9 mouse cellular contexts compared by ENCODE assay signal in the genomic region with DNA sequence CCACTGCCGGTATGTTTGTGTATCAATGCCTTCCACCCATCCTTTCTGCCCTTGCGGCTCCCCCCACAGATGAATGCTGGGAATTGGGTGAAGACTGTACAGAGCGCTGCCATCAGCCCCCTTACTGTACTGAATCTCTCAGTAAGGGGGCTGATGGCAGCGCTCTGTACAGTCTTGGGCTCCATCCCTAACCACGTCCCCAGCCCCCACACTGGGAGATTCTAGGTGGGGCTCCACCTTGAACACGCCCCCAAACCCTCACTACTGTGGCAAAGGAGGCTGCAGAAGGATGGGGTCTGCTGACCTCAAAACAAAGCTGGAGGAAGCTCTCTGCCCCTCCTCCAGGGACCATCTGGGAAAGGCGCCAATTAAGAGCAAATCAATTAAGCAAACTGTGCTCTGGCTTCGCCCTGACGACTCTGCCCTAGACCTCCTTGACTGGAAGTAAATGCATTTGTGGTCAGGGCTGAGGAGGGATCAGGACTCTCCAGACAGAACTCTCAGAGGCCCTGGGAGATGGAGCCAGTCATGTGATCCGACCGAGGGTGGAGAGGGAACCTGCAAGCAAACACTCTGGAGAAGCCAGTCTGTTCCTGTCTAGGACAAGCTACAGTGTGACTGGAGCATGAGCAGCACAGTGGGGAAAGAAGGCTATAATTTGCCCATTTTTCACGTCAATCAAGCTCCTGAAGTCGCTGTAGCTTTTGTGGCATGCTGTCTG. TPM values are rescaled to one million over a fixed set of nuclear protein-coding genes. Genes with fewer than 3 reads are reported as not detected.
DNase-seq lines count a peak whose midpoint lies in the region; ATAC-seq and TF ChIP-seq lines count a peak whose summit lies in the region.
"Had no signal": no experiment of that assay in that cellular context is flagged by ENCODE, and none has a peak within 500 bp of the region (broad histone marks: within the 10 kb centered on the region; RNA-seq: fewer than 3 reads in every experiment).

No protein-coding gene starts in this region.

- TF ChIP-seq CTCF in ES-Bruce4 (IDR thresholded peaks at IDR 0.05; ENCODE audit: low read depth, low read length), result no peak

- no peak for TF ChIP-seq POLR2A in ES-Bruce4 (IDR thresholded peaks at IDR 0.05; ENCODE audit: insufficient read depth, low read length)

- TF ChIP-seq EP300 in ES-Bruce4 (IDR thresholded peaks at IDR 0.05; ENCODE audit: insufficient read depth, low read depth, low read length), result no peak

- whole genome bisulfite sequencing in forebrain, embryonic 15.5 days, result 3% methylated on average over 13 of the region's 13 CpGs
- WGBS in midbrain, embryonic 11.5 days, result 14% methylated on average over 13 of the region's 13 CpGs

- no peaks in the 10 kb centered on the region for H3K9me3 ChIP-seq in ES-Bruce4 (replicated peaks; ENCODE audit: control insufficient read depth, insufficient read depth, low read length, poor library complexity, severe bottlenecking)
- H3K9me3 ChIP-seq in forebrain, embryonic 15.5 days, result no peaks in the 10 kb centered on the region
- no peaks in the 10 kb centered on the region; the same call in 1 of the 2 replicates for H3K9me3 ChIP-seq in midbrain, embryonic 11.5 days (ENCODE audit: control insufficient read depth, low read length)

- H3K27me3 ChIP-seq in ES-Bruce4 (ENCODE audit: control insufficient read depth, insufficient read depth, low read length, poor library complexity, severe bottlenecking), result peaks cover 7% of the 10 kb centered on the region; the same call in 1 of the 2 replicates
- H3K27me3 ChIP-seq in forebrain, embryonic 15.5 days, result no peaks in the 10 kb centered on the region
- peaks cover 24% of the 10 kb centered on the region for H3K27me3 ChIP-seq in midbrain, embryonic 11.5 days (ENCODE audit: control insufficient read depth, insufficient read depth, low read length)

- H3K4me2 ChIP-seq in forebrain, embryonic 15.5 days (replicated peaks), result peak overlapping the region; percentile 3; the same call in 1 of the 2 replicates
- no peak overlapping the region for H3K4me2 ChIP-seq in midbrain, embryonic 11.5 days

- peak overlapping the region; percentile 26 for H3K4me3 ChIP-seq in ES-Bruce4 (ENCODE audit: low read depth, low read length)
- no peak overlapping the region for H3K4me3 ChIP-seq in forebrain, embryonic 15.5 days
- no peak overlapping the region for H3K4me3 ChIP-seq in midbrain, embryonic 11.5 days (ENCODE audit: low read depth, low read length)

- no peak for DNase-seq in frontal cortex, adult 2 months (ENCODE audit: extremely low spot score in 1 of 2, low spot score in 1 of 2)
- DNase-seq in midbrain, embryonic 11.5 days (ENCODE audit: low spot score, missing footprints), result no peak
- no peak for DNase-seq in urinary bladder, postnatal 36 days (ENCODE audit: low spot score in 2 of 2)
- no peak for DNase-seq in adrenal gland, adult 18-20 months (ENCODE audit: low spot score in 2 of 2)
- DNase-seq in cerebellum, adult 11-12 months, result no peak
- DNase-seq: cerebellum, postnatal 36 days had no signal

- H3K4me1 ChIP-seq in ES-Bruce4 (ENCODE audit: control insufficient read depth, insufficient read depth, low read length), result no peaks in the 10 kb centered on the region
- H3K4me1 ChIP-seq in forebrain, embryonic 15.5 days, result peaks cover 31% of the 10 kb centered on the region
- H3K4me1 ChIP-seq in midbrain, embryonic 11.5 days (ENCODE audit: control insufficient read depth, insufficient read depth, low read length), result peaks cover 3% of the 10 kb centered on the region; the same call in 1 of the 2 replicates

- peak; percentile 85 for ATAC-seq in frontal cortex, adult (ENCODE audit: low TSS enrichment)
- peak; percentile 80 for ATAC-seq in forebrain, embryonic 15.5 days (replicated peaks)
- ATAC-seq in midbrain, embryonic 11.5 days (ENCODE audit: low FRiP score), result peak; percentile 66

- H3K36me3 ChIP-seq in ES-Bruce4 (ENCODE audit: control insufficient read depth, insufficient read depth, low read length, poor library complexity, severe bottlenecking), result no peaks in the 10 kb centered on the region
- no peaks in the 10 kb centered on the region for H3K36me3 ChIP-seq in forebrain, embryonic 15.5 days
- H3K36me3 ChIP-seq in midbrain, embryonic 11.5 days (ENCODE audit: control insufficient read depth, insufficient read depth, low read length), result no peaks in the 10 kb centered on the region

- no peak overlapping the region for H3K27ac ChIP-seq in ES-Bruce4 (ENCODE audit: insufficient read depth, low read length)
- peak overlapping the region; percentile 92 for H3K27ac ChIP-seq in forebrain, embryonic 15.5 days (replicated peaks)
- peak overlapping the region; percentile 16; the same call in 1 of the 2 replicates for H3K27ac ChIP-seq in midbrain, embryonic 11.5 days (ENCODE audit: low read depth, low read length)

- no peak overlapping the region for H3K9ac ChIP-seq in ES-Bruce4 (ENCODE audit: low read depth, poor library complexity, severe bottlenecking)
- peak overlapping the region; percentile 21; the same call in 1 of the 2 replicates for H3K9ac ChIP-seq in forebrain, embryonic 15.5 days (replicated peaks)
- H3K9ac ChIP-seq in midbrain, embryonic 11.5 days (ENCODE audit: low read length), result no peak overlapping the region

RNA-seq across cellular contexts. Expression of a gene that starts 3.6 kb away (rescaled TPM):
- polyA plus RNA-seq in frontal cortex, adult 2 months (2012; rRNA removed), result not detected in 2 replicates
- polyA plus RNA-seq in ES-Bruce4 (2011; ENCODE audit: insufficient read depth, insufficient read length, low read depth, missing spikeins), result not detected in 2 replicates
- 0.14 and 0.36 TPM in 2 replicates for polyA plus RNA-seq in forebrain, embryonic 15.5 days (2015; fragmentation: Nextera tagmentation; extraction: Ambion mirVana)
- not detected in 2 replicates for polyA plus RNA-seq in midbrain, embryonic 11.5 days (2014; fragmentation: Nextera tagmentation; extraction: Ambion mirVana)
- total RNA-seq in adrenal gland, adult 18-20 months (2021), result not detected

RNA-seq across cellular contexts. Expression of a gene that starts 38.3 kb away (rescaled TPM):
- polyA plus RNA-seq in frontal cortex, adult 2 months (2012; rRNA removed), result 3.1 and 3.7 TPM in 2 replicates
- polyA plus RNA-seq in ES-Bruce4 (2011; ENCODE audit: insufficient read depth, insufficient read length, low read depth, missing spikeins), result 1.1 and 2.3 TPM in 2 replicates
- polyA plus RNA-seq in forebrain, embryonic 15.5 days (2015; fragmentation: Nextera tagmentation; extraction: Ambion mirVana), result 1.5 TPM in 2 replicates
- 0.45 and 0.58 TPM in 2 replicates for polyA plus RNA-seq in midbrain, embryonic 11.5 days (2014; fragmentation: Nextera tagmentation; extraction: Ambion mirVana)
- 1 to 10 TPM in 1 of 2 experiments, under 1 TPM in 1; 0.86 to 1.0 TPM for total RNA-seq in adrenal gland, adult 18-20 months (2021)

RNA-seq across cellular contexts. Expression of a gene that starts 39.6 kb away (rescaled TPM):
- polyA plus RNA-seq in frontal cortex, adult 2 months (2012; rRNA removed), result 622 and 690 TPM in 2 replicates
- 149 and 159 TPM in 2 replicates for polyA plus RNA-seq in ES-Bruce4 (2011; ENCODE audit: insufficient read depth, insufficient read length, low read depth, missing spikeins)
- polyA plus RNA-seq in forebrain, embryonic 15.5 days (2015; fragmentation: Nextera tagmentation; extraction: Ambion mirVana), result 375 and 409 TPM in 2 replicates
- 115 and 125 TPM in 2 replicates for polyA plus RNA-seq in midbrain, embryonic 11.5 days (2014; fragmentation: Nextera tagmentation; extraction: Ambion mirVana)
- 100 to 1,000 TPM; 130 to 188 TPM for total RNA-seq in adrenal gland, adult 18-20 months (2021)
